Mouse (Mus musculus) cerebellum, postnatal 14 days (tissue): ENCODE data around the gene Zfpm1.
"Not testable (repeated sequence)": the region's sequence is repeated elsewhere in the genome, so short reads cannot be mapped to it uniquely, and the experiment has no call there.

Experiments
- DNase-seq, 2 experiments: peaks; one replicate each; pipeline ENCODE4 v3.0.0; 2021; ENCODE audit warnings: mixed read lengths in 2 of 2

The Zfpm1 gene

GRCm38 (mm10) chr8:122299581-122300254, 17.8 kb downstream of the Zfpm1 start:
- no peak for DNase-seq

- no peak for DNase-seq
These were observed 19.1 kb downstream of the Zfpm1 start for GRCm38 (mm10) chr8:122301081-122301480.

- no peak for DNase-seq
These were observed 19.9 kb downstream of the Zfpm1 start for GRCm38 (mm10) chr8:122301866-122302265.

GRCm38 (mm10) chr8:122303451-122303850, 21.5 kb downstream of the Zfpm1 start:
- DNase-seq, result no peak

GRCm38 (mm10) chr8:122304058-122304457, 22.1 kb downstream of the Zfpm1 start:
- no peak for DNase-seq

- DNase-seq, result no peak
These were observed 24.9 kb downstream of the Zfpm1 start for GRCm38 (mm10) chr8:122306660-122307399.

GRCm38 (mm10) chr8:122307836-122308235, 25.9 kb downstream of the Zfpm1 start:
- DNase-seq, result peak; percentile 85 to 93

- DNase-seq, result no peak
These were observed 27.3 kb downstream of the Zfpm1 start for GRCm38 (mm10) chr8:122309272-122309671.

- no peak for DNase-seq
These were observed 29.2 kb downstream of the Zfpm1 start for GRCm38 (mm10) chr8:122311115-122311514.

- no peak for DNase-seq
These were observed 30.6 kb downstream of the Zfpm1 start for GRCm38 (mm10) chr8:122312553-122312952.

- DNase-seq, result no peak
These were observed 31.4 kb downstream of the Zfpm1 start for GRCm38 (mm10) chr8:122313310-122313709.

- DNase-seq, result no peak
These were observed 33.1 kb downstream of the Zfpm1 start for GRCm38 (mm10) chr8:122314899-122315496.

GRCm38 (mm10) chr8:122316402-122316801, 34.5 kb downstream of the Zfpm1 start:
- DNase-seq, result no peak

- DNase-seq, result no peak
These were observed 36.1 kb downstream of the Zfpm1 start for GRCm38 (mm10) chr8:122317918-122318475.

- no peak for DNase-seq
These were observed 37.2 kb downstream of the Zfpm1 start for GRCm38 (mm10) chr8:122319045-122319707.

- DNase-seq, result no peak
These were observed 37.8 kb downstream of the Zfpm1 start for GRCm38 (mm10) chr8:122319708-122320075.

- no peak for DNase-seq
These were observed 38.6 kb downstream of the Zfpm1 start for GRCm38 (mm10) chr8:122320541-122320940.

- DNase-seq, result no peak
These were observed 39.5 kb downstream of the Zfpm1 start for GRCm38 (mm10) chr8:122321455-122321921.

- no peak for DNase-seq
These were observed 40.2 kb downstream of the Zfpm1 start for GRCm38 (mm10) chr8:122322126-122322525.

- DNase-seq, result no peak
These were observed 40.9 kb downstream of the Zfpm1 start for GRCm38 (mm10) chr8:122322792-122323191.

- not testable (repeated sequence) for DNase-seq
These were observed 42.0 kb downstream of the Zfpm1 start for GRCm38 (mm10) chr8:122323951-122324402.

- no peak for DNase-seq
These were observed 43.3 kb downstream of the Zfpm1 start for GRCm38 (mm10) chr8:122325196-122325595.

- no peak for DNase-seq
These were observed 44.2 kb downstream of the Zfpm1 start for GRCm38 (mm10) chr8:122326114-122326542.
